In the genomic region with DNA sequence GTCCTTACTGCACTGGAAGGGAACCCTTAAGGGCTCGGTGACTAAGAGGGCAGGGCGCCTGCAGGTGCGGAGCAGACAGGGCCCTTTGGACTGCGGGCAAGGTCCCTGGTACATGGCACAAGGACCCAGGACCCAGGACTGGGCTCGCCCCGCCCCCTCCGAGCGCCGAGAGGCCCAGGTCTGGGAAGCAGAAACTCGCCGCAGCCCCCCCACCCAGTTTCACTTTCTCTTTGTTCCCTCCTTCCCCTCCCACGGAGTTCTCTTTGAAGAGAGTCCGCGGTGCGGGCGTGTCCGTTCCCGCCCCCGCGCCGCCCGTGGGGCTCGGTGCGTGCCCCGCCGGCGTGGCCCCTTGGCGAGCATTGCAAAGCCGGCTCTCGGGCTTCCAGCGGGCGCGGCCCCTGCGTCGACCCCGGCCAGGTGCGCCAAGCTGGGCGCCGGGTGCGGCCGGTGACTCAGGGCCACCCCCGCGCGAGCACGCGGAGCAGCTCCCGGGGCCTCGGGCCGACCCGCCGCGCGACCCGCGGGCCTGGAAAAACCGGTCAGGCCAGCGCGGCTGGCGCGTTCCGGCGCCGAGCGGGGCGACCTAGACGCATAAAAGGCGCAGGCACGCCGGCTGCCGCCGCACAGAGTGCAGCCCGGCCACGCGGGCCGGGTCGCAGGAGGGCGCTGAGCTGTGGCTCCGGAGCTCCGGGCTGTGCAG, we compare ENCODE assay signal across 8 mouse cellular contexts. TPM values are rescaled to one million over a fixed set of nuclear protein-coding genes. Genes with fewer than 3 reads are reported as not detected.
DNase-seq lines count a peak whose midpoint lies in the region; ATAC-seq and TF ChIP-seq lines count a peak whose summit lies in the region.

No protein-coding gene starts in this region.

- peaks cover 58% of the 10 kb centered on the region for H3K27me3 ChIP-seq in C2C12 (ENCODE audit: control insufficient read depth, insufficient read depth, insufficient read length)
- H3K27me3 ChIP-seq in forebrain, postnatal 0 days (ENCODE audit: insufficient read depth, low read length) = peaks cover 6% of the 10 kb centered on the region; the same call in 1 of the 2 replicates
- H3K27me3 ChIP-seq in hindbrain, embryonic 16.5 days (replicated peaks; ENCODE audit: control insufficient read depth, insufficient read depth, low read length) = peaks cover 27% of the 10 kb centered on the region
- no peaks in the 10 kb centered on the region for H3K27me3 ChIP-seq in liver, adult 2 months (ENCODE audit: control insufficient read depth, insufficient read depth, low read length)
- H3K27me3 ChIP-seq in midbrain, embryonic 16.5 days (ENCODE audit: control insufficient read depth, insufficient read depth, low read depth, low read length) = peaks cover 28% of the 10 kb centered on the region
- peaks cover 2% of the 10 kb centered on the region; the same call in 1 of the 2 replicates for H3K27me3 ChIP-seq in testis, adult 2 months (ENCODE audit: control insufficient read depth, insufficient read depth, low read length)

- no peaks in the 10 kb centered on the region for H3K9me3 ChIP-seq in forebrain, postnatal 0 days (ENCODE audit: low read length)
- no peaks in the 10 kb centered on the region for H3K9me3 ChIP-seq in hindbrain, embryonic 16.5 days (ENCODE audit: control insufficient read depth, low read length)
- H3K9me3 ChIP-seq in midbrain, embryonic 16.5 days (replicated peaks; ENCODE audit: control insufficient read depth, low read length, poor library complexity, severe bottlenecking) = no peaks in the 10 kb centered on the region

- no peaks in the 10 kb centered on the region for H3K79me2 ChIP-seq in C2C12 (ENCODE audit: control insufficient read depth, insufficient read depth)
- H3K79me2 ChIP-seq in liver, adult 2 months (ENCODE audit: control insufficient read depth, insufficient read depth, low read length) = no peaks in the 10 kb centered on the region

- H3K36me3 ChIP-seq in C2C12 (ENCODE audit: control insufficient read depth, insufficient read depth) = no peaks in the 10 kb centered on the region
- no peaks in the 10 kb centered on the region for H3K36me3 ChIP-seq in forebrain, postnatal 0 days (ENCODE audit: insufficient read depth)
- no peaks in the 10 kb centered on the region for H3K36me3 ChIP-seq in hindbrain, embryonic 16.5 days (ENCODE audit: control insufficient read depth, insufficient read depth, low read length)
- no peaks in the 10 kb centered on the region; the same call in 1 of the 2 replicates for H3K36me3 ChIP-seq in liver, adult 2 months (ENCODE audit: control insufficient read depth, insufficient read depth, low read length)
- H3K36me3 ChIP-seq in midbrain, embryonic 16.5 days (ENCODE audit: control insufficient read depth, insufficient read depth, low read length) = no peaks in the 10 kb centered on the region
- H3K36me3 ChIP-seq in testis, adult 2 months (ENCODE audit: control insufficient read depth, insufficient read depth, low read length) = no peaks in the 10 kb centered on the region

- H3K4me3 ChIP-seq in C2C12 (ENCODE audit: insufficient read depth, poor library complexity, severe bottlenecking) = peak overlapping the region; percentile 18
- H3K4me3 ChIP-seq in forebrain, postnatal 0 days (ENCODE audit: low read depth, low read length) = peak overlapping the region; percentile 56
- H3K4me3 ChIP-seq in hindbrain, embryonic 16.5 days (ENCODE audit: low read length) = peak overlapping the region; percentile 66
- peak overlapping the region; percentile 70 for H3K4me3 ChIP-seq in liver, adult 2 months (ENCODE audit: insufficient read depth, low read depth, low read length)
- H3K4me3 ChIP-seq in midbrain, embryonic 16.5 days (ENCODE audit: low read depth, low read length) = peak overlapping the region; percentile 51
- H3K4me3 ChIP-seq in testis, adult 2 months (ENCODE audit: control insufficient read depth, low read depth, low read length) = peak overlapping the region; percentile 68

- 0 out of 2 replicates have a peak, but pooled peaks have one; percentile 22 for TF ChIP-seq POLR2A in liver, adult 2 months (IDR thresholded peaks at IDR 0.05; ENCODE audit: extremely low read depth, insufficient read depth, low read length)
- no peak for TF ChIP-seq POLR2A in testis, adult 2 months (IDR thresholded peaks at IDR 0.05; ENCODE audit: control insufficient read depth, low read depth, low read length)

- under 1% methylated on average over 77 of the region's 79 CpGs for WGBS in forebrain, postnatal 0 days
- WGBS in hindbrain, embryonic 16.5 days = under 1% methylated on average over 62 of the region's 79 CpGs
- WGBS in liver, adult 2 months = 2% methylated on average over 70 of the region's 79 CpGs
- WGBS in midbrain, embryonic 16.5 days = 1% methylated on average over 69 of the region's 79 CpGs

- no peak for TF ChIP-seq CTCF in C2C12 (IDR thresholded peaks at IDR 0.05; ENCODE audit: control insufficient read depth, insufficient read depth, insufficient read length)
- TF ChIP-seq CTCF in forebrain, postnatal 0 days (IDR thresholded peaks at IDR 0.05; ENCODE audit: low read depth) = no peak
- no peak for TF ChIP-seq CTCF in liver, adult 2 months (IDR thresholded peaks at IDR 0.05; ENCODE audit: low read depth, low read length)
- TF ChIP-seq CTCF in testis, adult 2 months (IDR thresholded peaks at IDR 0.05; ENCODE audit: control insufficient read depth, insufficient read depth, insufficient replicate concordance, low read depth, low read length) = no peak

- peak; percentile 85 for ATAC-seq in forebrain, postnatal 0 days
- peak; percentile 68 for ATAC-seq in hindbrain, embryonic 16.5 days
- ATAC-seq in midbrain, embryonic 16.5 days = peak; percentile 60; the same call in 1 of the 2 replicates

- DNase-seq in adrenal gland, adult 18-20 months (ENCODE audit: low spot score in 2 of 2) = peak; percentile 58
- peak; percentile 49 for DNase-seq in forebrain, postnatal 0 days
- DNase-seq in liver, adult 2 months (ENCODE audit: extremely low read depth, low read depth, low spot score) = peak; percentile 87
- DNase-seq in frontal cortex, postnatal 14 days (ENCODE audit: low spot score in 2 of 2) = no peak

- no peak overlapping the region for H3K27ac ChIP-seq in forebrain, postnatal 0 days (ENCODE audit: low read depth, low read length)
- H3K27ac ChIP-seq in hindbrain, embryonic 16.5 days (ENCODE audit: low read depth, low read length) = no peak overlapping the region
- H3K27ac ChIP-seq in liver, adult 2 months (replicated peaks; ENCODE audit: insufficient read depth, low read depth, low read length) = peak overlapping the region; percentile 83
- no peak overlapping the region for H3K27ac ChIP-seq in midbrain, embryonic 16.5 days (ENCODE audit: low read length)
- H3K27ac ChIP-seq in testis, adult 2 months (ENCODE audit: control insufficient read depth, insufficient read depth, low read depth, low read length) = peak overlapping the region; percentile 61

- H3ac ChIP-seq in C2C12 (ENCODE audit: control insufficient read depth, insufficient read length, low read depth) = peak overlapping the region; percentile 41

- H3K4me2 ChIP-seq in forebrain, postnatal 0 days (ENCODE audit: low read depth) = peak overlapping the region; percentile 98
- peak overlapping the region; percentile 100 for H3K4me2 ChIP-seq in hindbrain, embryonic 16.5 days (ENCODE audit: low read length)
- peak overlapping the region; percentile 93 for H3K4me2 ChIP-seq in midbrain, embryonic 16.5 days (ENCODE audit: low read length)

- H3K9ac ChIP-seq in forebrain, postnatal 0 days = peak overlapping the region; percentile 64
- H3K9ac ChIP-seq in hindbrain, embryonic 16.5 days (ENCODE audit: low read depth, low read length) = peak overlapping the region; percentile 74
- peak overlapping the region; percentile 90 for H3K9ac ChIP-seq in liver, adult 2 months (ENCODE audit: low read depth, low read length)
- H3K9ac ChIP-seq in midbrain, embryonic 16.5 days (ENCODE audit: low read depth, low read length) = peak overlapping the region; percentile 69

- H3K79me3 ChIP-seq in C2C12 (ENCODE audit: low read depth) = no peaks in the 10 kb centered on the region

- peaks cover 5% of the 10 kb centered on the region for H3K4me1 ChIP-seq in forebrain, postnatal 0 days (ENCODE audit: insufficient read depth)
- H3K4me1 ChIP-seq in hindbrain, embryonic 16.5 days (ENCODE audit: control insufficient read depth, insufficient read depth, low read depth, low read length) = no peaks in the 10 kb centered on the region; the same call in 1 of the 2 replicates
- peaks cover 27% of the 10 kb centered on the region for H3K4me1 ChIP-seq in liver, adult 2 months (ENCODE audit: control insufficient read depth, insufficient read depth, low read length)
- H3K4me1 ChIP-seq in midbrain, embryonic 16.5 days (ENCODE audit: control insufficient read depth, insufficient read depth, low read length) = 0 out of 2 replicates have a peak, but pooled peaks cover 4% of the 10 kb centered on the region
- peaks cover 23% of the 10 kb centered on the region for H3K4me1 ChIP-seq in testis, adult 2 months (ENCODE audit: control insufficient read depth, insufficient read depth, low read length)

TF ChIP-seq in C2C12, 6 proteins besides CTCF, POLR2A, EP300 and RAD21:
- TF ChIP-seq MAX (IDR thresholded peaks at IDR 0.05) (no peak), USF1 (IDR thresholded peaks at IDR 0.05; ENCODE audit: low read depth) (no peak), MYOG (IDR thresholded peaks at IDR 0.05; ENCODE audit: control insufficient read depth, extremely low read depth, insufficient read length) (no peak)

RNA-seq across cellular contexts. Expression of gene Kif26a, which starts 15.7 kb away (rescaled TPM):
- not detected for polyA plus RNA-seq in C2C12 (2012; fragmentation: generic; extraction: Trizol)
- total RNA-seq in adrenal gland, adult 18-20 months (2021) = 1 to 10 TPM; 6.9 to 7.1 TPM
- total RNA-seq in forebrain, postnatal 0 days (2014; rRNA removed) = 50.4 and 55.1 TPM in 2 replicates
- 5.0 and 6.2 TPM in 2 replicates for polyA plus RNA-seq in forebrain, postnatal 0 days (2015; fragmentation: Nextera tagmentation; extraction: Ambion mirVana)
- polyA plus RNA-seq in hindbrain, embryonic 16.5 days (2015; fragmentation: Nextera tagmentation; extraction: Ambion mirVana) = 2.5 and 3.8 TPM in 2 replicates
- 0.27 and 0.28 TPM in 2 replicates for total RNA-seq in liver, adult 2 months (2014; rRNA removed)
- polyA plus RNA-seq in liver, adult 2 months (2012; rRNA removed) = 0.77 and 0.84 TPM in 2 replicates
- polyA plus RNA-seq in midbrain, embryonic 16.5 days (2015; fragmentation: Nextera tagmentation; extraction: Ambion mirVana) = 4.7 and 6.2 TPM in 2 replicates
- polyA plus RNA-seq in testis, adult 2 months (2012; rRNA removed) = 0.98 and 1.1 TPM in 2 replicates

RNA-seq across cellular contexts. Expression of gene Aspg, which starts 23.8 kb away (rescaled TPM):
- 0.13 TPM for polyA plus RNA-seq in C2C12 (2012; fragmentation: generic; extraction: Trizol)
- 10 to 100 TPM; 32.9 to 41.5 TPM for total RNA-seq in adrenal gland, adult 18-20 months (2021)
- total RNA-seq in forebrain, postnatal 0 days (2014; rRNA removed) = 2.9 and 3.9 TPM in 2 replicates
- polyA plus RNA-seq in forebrain, postnatal 0 days (2015; fragmentation: Nextera tagmentation; extraction: Ambion mirVana) = 0.52 and 1.3 TPM in 2 replicates
- polyA plus RNA-seq in hindbrain, embryonic 16.5 days (2015; fragmentation: Nextera tagmentation; extraction: Ambion mirVana) = 2.2 and 2.6 TPM in 2 replicates
- 162 and 179 TPM in 2 replicates for total RNA-seq in liver, adult 2 months (2014; rRNA removed)
- 398 and 612 TPM in 2 replicates for polyA plus RNA-seq in liver, adult 2 months (2012; rRNA removed)
- polyA plus RNA-seq in midbrain, embryonic 16.5 days (2015; fragmentation: Nextera tagmentation; extraction: Ambion mirVana) = 0.66 and 0.74 TPM in 2 replicates
- polyA plus RNA-seq in testis, adult 2 months (2012; rRNA removed) = 1.2 and 5.4 TPM in 2 replicates

Comparison
In these comparisons a context has a peak if more than half of its experiments do, and no peak if none do; other contexts are left out.
1. H3K4me3 ChIP-seq: peak in every context shown above with its lines; median percentile 70 in liver, adult 2 months; 68 in testis, adult 2 months; 66 in hindbrain, embryonic 16.5 days; 56 in forebrain, postnatal 0 days; 51 in midbrain, embryonic 16.5 days; 18 in C2C12.
2. DNase-seq: peak in adrenal gland, adult 18-20 months (2 of 2), forebrain, postnatal 0 days (single experiment) and liver, adult 2 months (single experiment); none in frontal cortex, postnatal 14 days (0 of 2).
3. H3K27ac ChIP-seq: peak in liver, adult 2 months (single experiment) and testis, adult 2 months (single experiment); none in forebrain, postnatal 0 days (single experiment), hindbrain, embryonic 16.5 days (single experiment) and midbrain, embryonic 16.5 days (single experiment).
4. RNA of gene Aspg, which starts 23.8 kb away (polyA plus RNA-seq): 398 to 612 TPM in liver, adult 2 months; 2.2 to 2.6 TPM in hindbrain, embryonic 16.5 days, 1.2 to 5.4 TPM in testis, adult 2 months, 0.66 to 0.74 TPM in midbrain, embryonic 16.5 days, 0.52 to 1.3 TPM in forebrain, postnatal 0 days and 0.13 TPM in C2C12 (single experiment); every median in the first group is over 10 times any median in the second.
5. Peak in every context shown above with its lines, with median percentiles within 50 percentile points of each other: ATAC-seq, H3K4me2 ChIP-seq and H3K9ac ChIP-seq.